Mouse (Mus musculus): ENCODE data around the gene Basp1. TPM values are rescaled to one million over a fixed set of nuclear protein-coding genes. Genes with fewer than 3 reads are reported as not detected.
A peak's percentile ranks its signal among the peaks of the same experiment; 100 is the strongest.

Gene Basp1
- polyA plus RNA-seq, 1 experiment from 2014 or later = 216 TPM

- peaks cover 34% of the 10 kb centered on the region for H3K4me1 ChIP-seq (ENCODE audit: control insufficient read depth, insufficient read depth, low read length)
- no peak overlapping the region for H3K9ac ChIP-seq (replicated peaks; ENCODE audit: low read depth, low read length)
- no peaks in the 10 kb centered on the region for H3K9me3 ChIP-seq (ENCODE audit: control insufficient read depth, low read length)
- H3K4me2 ChIP-seq (ENCODE audit: low read depth, low read length) = no peak overlapping the region
- no peaks in the 10 kb centered on the region for H3K27me3 ChIP-seq (ENCODE audit: control insufficient read depth, insufficient read depth, low read length)
- ATAC-seq (ENCODE audit: low read depth) = peak; percentile 42; the same call in 1 of the 2 replicates
- peaks cover 4% of the 10 kb centered on the region; the same call in 1 of the 2 replicates for H3K36me3 ChIP-seq (ENCODE audit: control insufficient read depth, insufficient read depth, low read length)
- H3K27ac ChIP-seq (ENCODE audit: low read depth, low read length) = no peak overlapping the region
- 27% methylated on average over 5 of the region's 5 CpGs for WGBS
- H3K4me3 ChIP-seq (ENCODE audit: low read depth, low read length) = no peak overlapping the region
Measured at GRCm38 (mm10) chr15:25360825-25361224, 52.7 kb downstream of the Basp1 start.

DNA sequence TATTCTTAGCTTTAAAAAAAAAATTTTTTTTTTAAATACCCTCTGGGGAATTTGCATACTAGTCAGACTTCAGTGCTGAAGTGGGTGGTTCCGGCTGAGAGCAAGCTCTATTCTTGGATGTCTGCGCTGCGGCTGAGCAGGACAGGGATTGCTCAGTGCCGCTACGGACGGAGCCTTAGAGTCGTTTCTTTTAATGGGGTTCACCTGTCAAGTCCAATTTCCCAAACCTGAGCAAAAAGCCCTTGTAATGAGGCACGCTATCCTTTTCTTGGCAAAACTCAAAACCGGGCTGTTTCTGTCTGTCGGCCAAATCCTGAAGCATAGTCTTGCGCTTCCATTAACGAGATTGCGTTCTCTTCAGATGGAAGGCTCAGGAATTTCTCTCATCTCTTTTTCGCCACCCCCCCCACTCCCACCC lies 54.9 kb downstream of the Basp1 start:
- Histone ChIP-seq H3K9ac (replicated peaks; ENCODE audit: low read depth, low read length) (no peak overlapping the region), H3K9me3 (ENCODE audit: control insufficient read depth, low read length) (no peaks in the 10 kb centered on the region), H3K36me3 (ENCODE audit: control insufficient read depth, insufficient read depth, low read length) (no peaks in the 10 kb centered on the region), H3K4me2 (ENCODE audit: low read depth, low read length) (no peak overlapping the region), H3K4me1 (ENCODE audit: control insufficient read depth, insufficient read depth, low read length) (peaks cover 16% of the 10 kb centered on the region), H3K27ac (ENCODE audit: low read depth, low read length) (no peak overlapping the region), H3K4me3 (ENCODE audit: low read depth, low read length) (no peak overlapping the region), H3K27me3 (ENCODE audit: control insufficient read depth, insufficient read depth, low read length) (no peaks in the 10 kb centered on the region)
- WGBS = 45% methylated on average over 14 of the region's 14 CpGs
- peak; percentile 47 for ATAC-seq (ENCODE audit: low read depth)

- no peak for ATAC-seq (ENCODE audit: low read depth)
Measured at GRCm38 (mm10) chr15:25355339-25355738, 58.2 kb downstream of the Basp1 start.

GRCm38 (mm10) chr15:25354738-25355137 lies 58.8 kb downstream of the Basp1 start:
- WGBS = 83% methylated on average over 6 of the region's 6 CpGs
- Histone ChIP-seq H3K9ac (replicated peaks; ENCODE audit: low read depth, low read length) (no peak overlapping the region), H3K9me3 (ENCODE audit: control insufficient read depth, low read length) (no peaks in the 10 kb centered on the region), H3K27me3 (ENCODE audit: control insufficient read depth, insufficient read depth, low read length) (no peaks in the 10 kb centered on the region), H3K27ac (ENCODE audit: low read depth, low read length) (no peak overlapping the region), H3K4me2 (ENCODE audit: low read depth, low read length) (no peak overlapping the region), H3K4me1 (ENCODE audit: control insufficient read depth, insufficient read depth, low read length) (no peaks in the 10 kb centered on the region; the same call in 1 of the 2 replicates), H3K36me3 (ENCODE audit: control insufficient read depth, insufficient read depth, low read length) (no peaks in the 10 kb centered on the region), H3K4me3 (ENCODE audit: low read depth, low read length) (no peak overlapping the region)
- no peak for ATAC-seq (ENCODE audit: low read depth)

More at GRCm38 (mm10) chr15:25355339-25355738, 58.2 kb downstream of the Basp1 start:
- no peaks in the 10 kb centered on the region for H3K36me3 ChIP-seq (ENCODE audit: control insufficient read depth, insufficient read depth, low read length)
- peaks cover 5% of the 10 kb centered on the region; the same call in 1 of the 2 replicates for H3K4me1 ChIP-seq (ENCODE audit: control insufficient read depth, insufficient read depth, low read length)
- H3K27ac ChIP-seq (ENCODE audit: low read depth, low read length) = no peak overlapping the region
- no peak overlapping the region for H3K9ac ChIP-seq (replicated peaks; ENCODE audit: low read depth, low read length)
- H3K27me3 ChIP-seq (ENCODE audit: control insufficient read depth, insufficient read depth, low read length) = no peaks in the 10 kb centered on the region
- H3K4me3 ChIP-seq (ENCODE audit: low read depth, low read length) = no peak overlapping the region
- H3K9me3 ChIP-seq (ENCODE audit: control insufficient read depth, low read length) = no peaks in the 10 kb centered on the region
- 87% methylated on average over 5 of the region's 5 CpGs for WGBS
- H3K4me2 ChIP-seq (ENCODE audit: low read depth, low read length) = no peak overlapping the region

DNA sequence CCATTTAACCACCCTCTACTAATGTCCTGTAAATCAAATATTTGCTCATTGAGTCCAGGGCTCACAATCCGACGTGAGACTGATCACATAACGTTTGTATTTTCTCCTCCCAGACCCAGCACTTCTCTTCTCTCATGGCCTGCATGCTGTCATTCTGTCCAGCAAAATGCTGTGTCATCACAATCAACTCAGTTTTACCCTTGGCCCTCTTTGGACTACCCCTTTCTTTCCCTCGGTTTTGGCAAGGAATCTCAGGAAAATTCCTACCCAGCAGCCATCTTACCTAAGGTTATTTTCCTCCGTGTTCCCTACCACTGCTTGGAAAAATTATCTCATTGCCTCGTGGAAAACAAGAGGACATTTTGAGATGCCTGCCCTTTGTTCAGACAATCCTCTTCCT lies 60.1 kb downstream of the Basp1 start:
- Histone ChIP-seq H3K9me3 (ENCODE audit: control insufficient read depth, low read length) (no peaks in the 10 kb centered on the region), H3K27ac (ENCODE audit: low read depth, low read length) (no peak overlapping the region), H3K4me1 (ENCODE audit: control insufficient read depth, insufficient read depth, low read length) (no peaks in the 10 kb centered on the region), H3K4me3 (ENCODE audit: low read depth, low read length) (no peak overlapping the region), H3K36me3 (ENCODE audit: control insufficient read depth, insufficient read depth, low read length) (no peaks in the 10 kb centered on the region), H3K27me3 (ENCODE audit: control insufficient read depth, insufficient read depth, low read length) (no peaks in the 10 kb centered on the region), H3K9ac (replicated peaks; ENCODE audit: low read depth, low read length) (no peak overlapping the region), H3K4me2 (ENCODE audit: low read depth, low read length) (no peak overlapping the region)
- 89% methylated on average over 6 of the region's 6 CpGs for WGBS
- no peak for ATAC-seq (ENCODE audit: low read depth)

DNA sequence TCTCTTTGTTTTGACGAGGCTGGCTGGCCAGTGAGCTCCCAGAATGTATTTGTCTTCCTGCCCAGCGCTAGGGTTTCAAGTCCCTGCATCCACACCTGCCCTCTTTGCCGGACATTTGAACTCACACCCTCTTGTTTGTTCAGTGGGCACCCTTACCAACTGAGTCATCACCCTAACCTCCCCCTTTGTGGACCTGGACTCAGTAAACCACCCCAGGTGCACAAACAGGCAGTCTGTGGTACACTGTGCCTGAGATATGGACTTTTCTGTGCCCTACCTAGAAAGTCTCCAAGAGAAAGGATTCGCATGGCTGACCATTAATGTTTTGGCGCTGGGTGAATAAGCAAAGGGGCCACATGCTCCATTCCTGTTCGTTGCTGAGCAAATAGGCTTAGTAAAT lies 70.3 kb downstream of the Basp1 start:
- H3K4me2 ChIP-seq (ENCODE audit: low read depth, low read length) = no peak overlapping the region

GRCm38 (mm10) chr15:25335277-25335676 lies 78.3 kb downstream of the Basp1 start:
- Histone ChIP-seq H3K4me2 (ENCODE audit: low read depth, low read length) (no peak overlapping the region), H3K27me3 (ENCODE audit: control insufficient read depth, insufficient read depth, low read length) (no peaks in the 10 kb centered on the region), H3K9ac (replicated peaks; ENCODE audit: low read depth, low read length) (no peak overlapping the region), H3K4me3 (ENCODE audit: low read depth, low read length) (no peak overlapping the region), H3K36me3 (ENCODE audit: control insufficient read depth, insufficient read depth, low read length) (no peaks in the 10 kb centered on the region), H3K27ac (ENCODE audit: low read depth, low read length) (no peak overlapping the region), H3K4me1 (ENCODE audit: control insufficient read depth, insufficient read depth, low read length) (no peaks in the 10 kb centered on the region), H3K9me3 (ENCODE audit: control insufficient read depth, low read length) (no peaks in the 10 kb centered on the region)
- ATAC-seq (ENCODE audit: low read depth) = no peak
- 92% methylated on average over 11 of the region's 11 CpGs for WGBS

More for the DNA sequence above, 70.3 kb downstream of the Basp1 start:
- Histone ChIP-seq H3K4me3 (ENCODE audit: low read depth, low read length) (no peak overlapping the region), H3K27ac (ENCODE audit: low read depth, low read length) (no peak overlapping the region), H3K36me3 (ENCODE audit: control insufficient read depth, insufficient read depth, low read length) (no peaks in the 10 kb centered on the region), H3K27me3 (ENCODE audit: control insufficient read depth, insufficient read depth, low read length) (no peaks in the 10 kb centered on the region), H3K9me3 (ENCODE audit: control insufficient read depth, low read length) (no peaks in the 10 kb centered on the region), H3K4me1 (ENCODE audit: control insufficient read depth, insufficient read depth, low read length) (no peaks in the 10 kb centered on the region), H3K9ac (replicated peaks; ENCODE audit: low read depth, low read length) (no peak overlapping the region)
- 67% methylated on average over 6 of the region's 6 CpGs for WGBS
- ATAC-seq (ENCODE audit: low read depth) = no peak

- Histone ChIP-seq H3K36me3 (ENCODE audit: control insufficient read depth, insufficient read depth, low read length) (no peaks in the 10 kb centered on the region), H3K27me3 (ENCODE audit: control insufficient read depth, insufficient read depth, low read length) (no peaks in the 10 kb centered on the region), H3K9me3 (ENCODE audit: control insufficient read depth, low read length) (no peaks in the 10 kb centered on the region), H3K4me2 (ENCODE audit: low read depth, low read length) (no peak overlapping the region), H3K9ac (replicated peaks; ENCODE audit: low read depth, low read length) (no peak overlapping the region), H3K4me1 (ENCODE audit: control insufficient read depth, insufficient read depth, low read length) (no peaks in the 10 kb centered on the region), H3K27ac (ENCODE audit: low read depth, low read length) (no peak overlapping the region), H3K4me3 (ENCODE audit: low read depth, low read length) (no peak overlapping the region)
- ATAC-seq (ENCODE audit: low read depth) = no peak
- WGBS = 43% methylated on average over 16 of the region's 16 CpGs
Measured at GRCm38 (mm10) chr15:25331877-25332445, 81.6 kb downstream of the Basp1 start.

DNA sequence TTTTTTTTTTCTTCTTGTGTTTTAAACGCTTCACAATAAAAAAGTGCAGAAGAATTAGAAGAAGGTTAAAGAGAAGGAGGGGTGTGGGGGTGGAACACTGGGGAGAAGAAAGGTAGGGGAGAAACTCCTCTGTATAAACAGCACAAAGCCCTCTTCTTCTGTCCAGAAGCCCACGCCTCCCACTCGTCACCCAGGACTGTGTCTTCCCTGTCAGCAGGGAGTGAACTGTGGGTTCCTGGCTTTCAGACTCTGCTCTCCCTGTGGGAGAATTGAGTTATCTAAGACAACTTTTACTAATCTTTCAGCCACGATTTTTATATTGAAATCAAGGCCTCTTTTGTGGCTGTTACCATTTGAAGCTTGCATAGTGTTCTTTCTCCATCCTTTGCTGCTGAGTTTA lies 82.6 kb downstream of the Basp1 start:
- Histone ChIP-seq H3K9ac (replicated peaks; ENCODE audit: low read depth, low read length) (no peak overlapping the region), H3K27me3 (ENCODE audit: control insufficient read depth, insufficient read depth, low read length) (no peaks in the 10 kb centered on the region), H3K36me3 (ENCODE audit: control insufficient read depth, insufficient read depth, low read length) (no peaks in the 10 kb centered on the region), H3K4me1 (ENCODE audit: control insufficient read depth, insufficient read depth, low read length) (no peaks in the 10 kb centered on the region), H3K27ac (ENCODE audit: low read depth, low read length) (no peak overlapping the region), H3K9me3 (ENCODE audit: control insufficient read depth, low read length) (no peaks in the 10 kb centered on the region), H3K4me2 (ENCODE audit: low read depth, low read length) (no peak overlapping the region), H3K4me3 (ENCODE audit: low read depth, low read length) (no peak overlapping the region)
- no peak for ATAC-seq (ENCODE audit: low read depth)
- 72% methylated on average over 4 of the region's 4 CpGs for WGBS

Data from neural tube, embryonic 14.5 days (tissue).